Mouse (Mus musculus): ENCODE data around the gene Rph3al.

Gene Rph3al

DNA sequence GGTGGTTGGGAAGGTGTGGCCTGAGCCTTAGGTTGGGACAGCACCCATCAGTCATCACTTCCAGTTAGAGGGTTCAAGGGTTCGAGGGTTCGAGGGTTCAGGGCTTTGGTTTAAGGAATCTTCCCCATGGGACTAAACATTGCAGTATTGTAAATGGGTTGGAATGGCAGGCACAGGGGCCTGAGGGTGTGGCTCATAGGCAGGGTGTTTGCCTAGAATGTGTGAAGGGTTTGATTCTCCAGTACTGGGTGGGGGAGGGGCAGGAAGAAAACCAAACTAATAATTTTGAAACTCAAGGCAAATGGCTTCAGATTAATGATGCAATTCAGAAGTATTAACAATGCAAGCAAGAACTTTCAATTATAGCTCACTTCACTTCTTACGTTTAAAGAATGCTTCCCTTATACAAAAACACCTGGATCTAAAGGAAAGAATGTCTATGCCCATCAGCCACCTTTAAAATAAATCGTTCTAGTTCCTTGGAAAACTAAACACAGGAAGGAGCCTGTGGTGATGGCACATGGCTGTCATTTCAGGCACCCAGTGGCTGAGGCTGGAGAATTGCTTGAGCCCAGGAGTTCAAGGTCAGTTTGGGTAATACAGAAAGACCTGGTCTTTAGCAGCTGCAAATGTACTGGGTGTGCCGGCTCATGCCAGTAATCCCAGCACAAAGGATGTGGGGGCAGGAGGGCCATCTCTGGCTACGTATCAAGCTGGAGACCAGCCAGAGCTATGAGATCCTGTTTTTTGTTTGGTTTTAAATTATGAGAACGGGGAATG lies 136.3 kb downstream of the Rph3al start:
- DNase-seq, result no peak

DNA sequence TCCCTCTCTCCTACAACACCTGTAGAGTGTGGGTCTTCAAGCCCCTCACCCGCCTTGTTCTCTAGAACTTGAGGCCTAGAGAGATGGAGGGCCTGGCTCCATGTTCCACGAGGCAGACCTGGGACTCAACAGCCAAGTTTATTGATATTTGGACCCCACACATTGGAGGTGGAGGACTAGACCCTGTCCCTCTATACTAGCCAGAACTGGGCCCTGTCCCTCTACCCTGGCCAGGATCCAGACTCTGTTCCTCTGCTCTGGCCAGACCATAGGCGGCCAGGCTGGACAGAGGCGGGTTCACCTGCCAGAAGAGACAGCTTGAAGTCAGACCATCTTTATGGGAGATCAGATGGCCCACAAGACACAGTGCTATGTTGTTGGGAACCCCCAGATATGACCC lies 136.9 kb downstream of the Rph3al start:
- DNase-seq, result no peak

DNA sequence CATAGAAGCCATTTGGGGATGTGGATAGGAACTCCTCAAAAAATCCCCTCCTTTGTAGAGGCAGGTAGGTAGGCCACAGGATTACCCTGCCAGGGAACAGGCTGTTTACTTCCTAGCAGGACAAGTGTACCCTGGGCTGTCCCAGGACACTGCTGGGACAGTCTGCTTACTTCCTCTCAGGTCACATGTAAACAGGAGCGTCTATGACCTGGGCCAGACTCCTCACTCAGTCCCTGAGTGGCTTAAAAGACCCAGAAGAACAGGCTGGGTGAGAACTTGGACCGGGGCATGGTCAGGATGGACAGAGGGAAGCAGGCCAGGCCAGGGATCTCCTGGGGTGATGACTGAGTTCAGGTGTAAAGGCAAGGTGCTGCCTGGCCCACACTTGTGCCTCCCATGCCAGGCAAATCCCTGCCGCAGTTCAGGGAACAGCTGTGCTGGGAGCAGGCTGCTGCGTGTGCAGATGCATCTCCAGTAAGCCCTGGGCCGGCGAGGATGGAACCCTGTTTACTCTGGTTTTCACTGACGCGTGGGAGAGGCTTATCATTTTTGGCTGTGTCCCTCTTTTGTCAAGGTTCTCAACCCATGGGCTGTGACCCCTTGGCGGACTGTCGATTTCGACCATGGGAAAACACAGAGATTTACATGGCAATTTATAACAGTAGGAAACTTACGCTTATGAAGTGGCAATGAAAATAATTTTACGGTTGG lies 141.5 kb downstream of the Rph3al start:
- no peak for DNase-seq

DNA sequence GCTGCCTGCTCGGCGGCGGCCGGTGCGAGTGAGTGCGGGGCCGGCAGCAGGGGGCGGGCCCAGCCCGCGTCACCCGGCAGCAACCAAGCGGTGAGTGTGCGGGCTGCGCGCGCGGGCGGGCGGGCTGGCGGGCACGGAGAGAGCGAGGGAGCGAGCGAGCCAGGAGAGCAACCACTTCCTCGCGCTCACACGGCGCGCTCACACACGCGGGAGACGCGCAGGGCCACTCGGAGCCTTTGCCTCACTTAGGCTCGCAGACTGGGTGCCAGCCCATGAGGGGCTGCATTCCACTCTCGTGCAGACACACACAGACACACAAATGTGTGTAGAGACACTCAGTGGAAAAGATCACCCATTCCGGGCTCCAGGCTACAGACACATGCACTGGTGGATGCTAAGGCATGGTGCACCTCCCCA lies 142.2 kb downstream of the Rph3al start, which contains the start of gene Doc2b:
Gene Doc2b (minus strand): TSS at position 21 of the 417 bp plus-strand sequence.
- DNase-seq, result peak; percentile 35

DNA sequence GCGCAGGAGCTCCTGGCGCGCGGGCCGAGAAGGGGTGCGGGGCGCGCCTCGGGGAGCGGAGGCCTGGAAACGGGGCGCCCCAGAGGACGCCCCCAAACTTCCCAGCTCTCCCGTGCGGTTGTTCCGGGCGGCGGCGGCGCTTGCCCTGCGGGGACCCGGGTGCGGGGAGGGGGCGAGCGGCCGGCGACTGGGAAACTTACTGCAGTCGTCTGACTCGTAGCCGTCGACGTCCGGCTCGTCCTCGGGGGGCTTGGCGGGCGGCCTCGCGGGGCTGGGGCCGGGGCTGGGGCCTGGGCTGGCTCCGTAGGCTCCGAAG lies 142.9 kb downstream of the Rph3al start:
- DNase-seq, result no peak

DNA sequence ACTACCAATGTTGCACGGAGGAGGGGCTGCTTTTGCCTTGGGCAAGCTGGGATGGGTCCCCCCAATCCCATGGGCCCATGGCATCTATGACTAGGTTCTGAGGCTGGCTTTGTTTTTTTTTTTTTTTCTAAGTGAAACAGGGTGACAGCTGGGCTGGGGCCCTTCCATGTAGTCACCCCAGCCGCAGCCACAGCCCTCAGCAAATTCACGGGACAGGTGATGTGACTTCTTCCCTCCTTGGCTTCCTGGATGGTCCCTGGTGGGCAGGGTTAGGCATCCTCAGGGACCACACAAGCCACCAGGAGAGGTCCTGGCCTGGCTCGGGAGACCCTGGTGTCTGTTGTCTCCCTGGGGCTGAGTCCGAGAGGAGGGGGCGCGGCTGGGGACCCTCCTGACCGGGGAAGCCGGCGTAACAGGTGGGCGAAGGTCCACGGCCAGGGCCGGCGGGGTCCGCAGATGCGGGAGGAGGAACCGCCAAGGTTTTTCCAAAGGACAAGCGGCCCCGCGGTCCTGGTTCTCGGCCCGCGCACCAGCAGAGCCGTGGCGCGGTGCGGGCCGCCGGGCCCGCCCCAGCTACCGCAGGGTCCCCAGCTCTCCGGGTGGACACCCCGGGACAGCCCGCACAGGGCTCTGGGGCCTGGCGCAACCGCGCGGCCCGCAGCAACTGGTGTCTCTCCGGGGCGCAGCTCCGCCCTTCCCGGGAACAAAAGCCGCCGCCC lies 143.5 kb downstream of the Rph3al start:
- no peak for DNase-seq

DNA sequence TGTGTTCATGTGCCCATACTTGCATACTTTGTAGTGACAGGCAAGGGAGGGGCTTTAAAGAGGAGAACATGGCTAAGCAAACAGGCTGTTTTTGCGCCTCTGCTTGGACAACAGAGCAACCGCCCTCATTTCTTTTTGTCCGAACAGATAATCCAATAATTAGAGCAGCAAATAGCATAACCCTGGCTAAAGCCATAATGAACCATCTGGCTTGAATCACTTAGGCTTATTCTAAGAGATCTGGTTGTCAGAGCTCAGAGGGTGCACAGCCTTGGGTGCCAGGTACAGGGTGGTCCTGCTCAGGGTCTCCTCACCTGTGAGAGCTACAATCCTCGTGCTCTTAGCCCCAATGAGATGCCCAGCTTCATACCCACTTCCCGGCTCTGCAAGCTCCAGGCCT lies 144.9 kb downstream of the Rph3al start:
- no peak for DNase-seq

DNA sequence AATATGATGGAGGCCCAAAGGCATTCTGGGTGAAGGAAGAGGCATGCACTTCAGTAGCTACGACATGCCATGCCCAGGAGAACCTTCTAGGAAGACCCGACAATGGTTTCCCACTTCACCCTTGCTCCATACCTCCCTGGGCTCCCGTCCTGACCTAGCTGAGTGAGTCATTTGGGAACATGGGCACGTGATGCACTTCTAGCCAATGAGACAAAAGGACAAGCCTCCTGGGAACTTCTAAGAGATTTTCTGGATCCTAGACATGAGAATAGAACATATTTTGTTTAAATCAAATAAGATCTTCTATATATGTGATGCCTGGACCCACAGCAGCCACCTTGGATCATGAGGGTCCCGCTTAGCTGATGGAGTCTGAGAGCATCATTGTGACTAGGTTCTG lies 145.7 kb downstream of the Rph3al start:
- no peak for DNase-seq

DNA sequence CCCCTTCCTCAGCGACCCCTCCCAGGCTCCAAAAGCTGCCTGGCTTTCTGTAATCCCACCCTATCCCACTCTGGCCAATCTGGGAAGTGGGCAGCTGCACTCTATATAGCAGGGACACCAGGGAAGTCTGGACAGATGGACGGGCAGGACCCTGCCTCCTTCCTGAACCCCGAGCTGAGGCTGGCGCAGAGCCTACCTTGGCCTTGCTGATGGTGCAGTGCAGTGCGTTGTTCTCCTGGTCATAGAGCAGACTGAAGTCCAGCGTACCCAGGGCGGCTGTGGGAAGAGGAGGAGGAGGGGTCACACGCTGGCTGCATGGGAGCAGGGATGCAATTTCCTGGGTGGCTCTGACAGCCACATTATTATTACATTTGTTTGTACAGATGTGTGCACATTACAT lies 152.3 kb downstream of the Rph3al start:
- DNase-seq, result no peak

DNA sequence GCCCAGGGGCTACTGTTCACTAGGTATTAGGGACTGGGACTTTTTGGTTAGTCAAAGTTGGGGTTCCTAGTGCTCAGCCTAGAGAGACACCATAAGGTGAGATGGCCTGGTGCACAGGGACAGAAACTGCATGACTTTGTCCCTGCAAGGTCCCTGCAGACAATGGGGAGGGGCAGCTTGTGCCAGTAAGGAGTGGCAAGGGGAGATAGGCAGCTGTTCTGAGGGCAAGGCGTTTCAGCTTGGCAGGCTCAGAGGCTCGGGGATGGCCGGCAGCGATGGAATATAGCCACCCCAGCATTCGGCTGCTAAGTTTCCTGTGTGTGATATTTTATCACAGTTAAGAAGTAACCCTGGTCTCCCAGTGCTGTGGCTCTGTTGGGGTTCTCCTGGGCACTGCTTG lies 154.4 kb downstream of the Rph3al start:
- DNase-seq, result no peak

DNA sequence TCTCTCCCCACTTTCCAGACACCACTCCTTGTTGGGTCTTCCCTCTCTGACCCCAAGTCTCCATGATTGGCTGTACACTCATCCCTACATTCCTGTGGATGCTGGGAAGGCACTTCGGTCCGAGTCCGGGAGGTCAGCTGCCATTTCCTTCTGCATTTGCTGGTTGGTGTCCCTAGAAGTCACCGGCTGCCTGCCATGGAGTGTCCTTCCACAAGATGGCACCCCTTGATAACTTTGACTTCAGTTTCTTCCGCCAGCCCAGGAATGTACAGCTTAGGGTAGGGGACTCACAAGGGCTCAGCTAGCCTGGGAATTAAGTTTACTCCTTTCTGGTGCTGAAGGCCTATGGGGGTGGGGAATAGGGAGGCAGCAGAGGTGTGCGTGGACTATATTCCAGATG lies 156.3 kb downstream of the Rph3al start:
- DNase-seq, result peak; percentile 87

Data from lung, postnatal 10 days (tissue).